Mouse (Mus musculus): ENCODE measurements around the gene Parm1. TPM values are rescaled to one million over a fixed set of nuclear protein-coding genes. Genes with fewer than 3 reads are reported as not detected.

Gene Parm1
- polyA plus RNA-seq, 1 experiment from 2014 or later: 5.2 TPM

- Histone ChIP-seq H3K4me2 (replicated peaks) (peak overlapping the region; percentile 95), H3K9ac (replicated peaks) (no peak overlapping the region), H3K27ac (no peak overlapping the region), H3K36me3 (no peaks in the 10 kb centered on the region), H3K9me3 (no peaks in the 10 kb centered on the region), H3K4me3 (replicated peaks) (peak overlapping the region; percentile 54), H3K27me3 (peaks cover 15% of the 10 kb centered on the region), H3K4me1 (replicated peaks) (peaks cover 20% of the 10 kb centered on the region)
- ATAC-seq: no peak
- 34% methylated on average over 7 of the region's 7 CpGs for WGBS
These were observed 1.5 kb downstream of the Parm1 start for GRCm38 (mm10) chr5:91518946-91519345.

DNA sequence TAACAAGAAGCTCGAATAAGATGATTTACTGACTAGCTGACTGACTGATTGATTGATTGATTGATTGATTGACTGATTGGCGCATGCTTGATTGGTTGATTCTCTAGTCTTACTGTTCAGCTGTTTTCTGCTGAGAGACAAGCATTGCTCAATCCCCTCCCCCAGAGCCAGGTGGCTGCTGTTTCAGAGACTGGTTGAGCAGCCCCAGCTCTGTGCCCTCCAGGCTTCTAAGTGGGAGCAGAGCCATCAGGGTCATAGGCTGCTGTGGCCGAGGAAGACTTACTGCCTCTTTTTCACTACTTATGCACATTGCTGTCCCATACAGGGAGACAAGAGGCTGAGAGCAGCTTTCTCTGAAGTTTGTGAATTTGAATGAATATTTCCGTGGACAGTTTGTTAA is 2.1 kb downstream of the Parm1 start:
- Histone ChIP-seq H3K36me3 (no peaks in the 10 kb centered on the region), H3K9me3 (no peaks in the 10 kb centered on the region), H3K9ac (replicated peaks) (no peak overlapping the region), H3K4me1 (replicated peaks) (peaks cover 20% of the 10 kb centered on the region), H3K27me3 (peaks cover 15% of the 10 kb centered on the region), H3K27ac (no peak overlapping the region), H3K4me3 (replicated peaks) (peak overlapping the region; percentile 11; the same call in 1 of the 2 replicates), H3K4me2 (replicated peaks) (peak overlapping the region; percentile 19; the same call in 1 of the 2 replicates)
- ATAC-seq: no peak
- 54% methylated on average over 4 of the region's 4 CpGs for WGBS

DNA sequence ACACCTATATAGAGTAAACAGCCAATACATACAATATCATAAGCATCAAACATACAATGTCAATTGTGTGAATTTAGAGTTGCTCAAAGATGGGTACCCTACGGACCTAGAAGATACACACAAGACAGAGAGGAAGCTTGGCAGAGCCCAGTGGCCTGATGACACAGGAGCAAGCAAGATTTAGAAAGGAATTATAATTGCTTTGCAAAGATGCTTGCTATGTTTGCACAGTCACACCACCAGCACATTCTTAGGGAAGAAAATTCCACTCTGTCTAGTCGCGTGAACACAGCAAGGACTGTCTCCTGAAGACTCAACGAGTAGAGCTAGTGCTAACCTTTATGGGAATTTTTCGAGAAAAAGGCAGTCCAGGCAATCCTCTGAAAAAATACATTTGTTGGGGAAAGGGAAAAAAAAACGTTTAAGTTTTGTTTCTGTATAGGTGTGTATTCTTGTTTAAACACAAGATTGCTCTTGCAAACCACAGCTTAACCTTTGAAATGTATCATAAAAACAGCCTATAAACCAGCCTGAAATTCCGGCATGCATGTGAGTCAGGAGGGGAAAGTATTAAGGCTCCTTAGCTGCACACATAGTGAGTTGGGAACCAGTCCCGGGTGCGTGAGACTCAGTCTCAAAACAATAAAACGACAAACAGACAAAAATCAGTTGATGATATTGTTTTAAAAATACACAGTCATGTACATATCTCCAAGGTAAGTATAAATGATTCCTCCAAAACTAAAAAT is 15.5 kb downstream of the Parm1 start:
- H3K9me3 ChIP-seq: no peaks in the 10 kb centered on the region
- no peak overlapping the region for H3K4me3 ChIP-seq (replicated peaks)
- no peak overlapping the region for H3K9ac ChIP-seq (replicated peaks)
- H3K27ac ChIP-seq: no peak overlapping the region
- H3K4me1 ChIP-seq (replicated peaks): no peaks in the 10 kb centered on the region
- H3K36me3 ChIP-seq: no peaks in the 10 kb centered on the region
- no peak overlapping the region for H3K4me2 ChIP-seq (replicated peaks)
- no peak for ATAC-seq
- WGBS: 86% methylated on average over 10 of the region's 10 CpGs
- no peaks in the 10 kb centered on the region for H3K27me3 ChIP-seq

GRCm38 (mm10) chr5:91559071-91559610 is 41.7 kb downstream of the Parm1 start:
- no peaks in the 10 kb centered on the region for H3K9me3 ChIP-seq
- ATAC-seq: no peak
- H3K4me3 ChIP-seq (replicated peaks): no peak overlapping the region
- no peak overlapping the region for H3K4me2 ChIP-seq (replicated peaks)
- H3K9ac ChIP-seq (replicated peaks): no peak overlapping the region
- no peaks in the 10 kb centered on the region for H3K27me3 ChIP-seq
- H3K4me1 ChIP-seq (replicated peaks): no peaks in the 10 kb centered on the region
- H3K36me3 ChIP-seq: no peaks in the 10 kb centered on the region
- 85% methylated on average over 7 of the region's 7 CpGs for WGBS
- no peak overlapping the region for H3K27ac ChIP-seq

DNA sequence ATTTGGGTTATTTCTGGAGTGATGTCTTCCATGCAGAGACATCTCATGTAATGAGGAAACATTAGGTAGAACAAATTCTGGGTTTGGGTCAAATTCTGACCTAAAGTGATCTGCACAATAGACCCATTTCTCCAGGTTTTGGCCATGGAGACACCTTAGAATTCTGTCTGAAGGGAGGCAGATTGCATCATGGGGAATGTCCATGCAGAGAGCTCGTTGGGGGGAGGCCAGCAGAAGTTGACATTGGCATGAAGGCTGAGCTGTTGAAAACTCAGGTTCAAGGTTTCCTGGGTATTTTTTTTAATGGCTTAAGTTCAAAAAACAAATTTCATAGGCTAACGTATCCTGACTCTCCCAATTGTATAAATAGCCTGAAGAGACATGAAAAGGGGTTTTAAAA is 42.3 kb downstream of the Parm1 start:
- no peak for ATAC-seq
- Histone ChIP-seq H3K27ac (no peak overlapping the region), H3K4me3 (replicated peaks) (no peak overlapping the region), H3K4me2 (replicated peaks) (no peak overlapping the region), H3K36me3 (no peaks in the 10 kb centered on the region), H3K4me1 (replicated peaks) (no peaks in the 10 kb centered on the region), H3K9ac (replicated peaks) (no peak overlapping the region), H3K9me3 (no peaks in the 10 kb centered on the region), H3K27me3 (no peaks in the 10 kb centered on the region)
- 73% methylated on average over 2 of the region's 2 CpGs for WGBS

GRCm38 (mm10) chr5:91561394-91561793 is 44.0 kb downstream of the Parm1 start:
- no peak overlapping the region for H3K4me2 ChIP-seq (replicated peaks)
- ATAC-seq: no peak

GRCm38 (mm10) chr5:91562486-91562885 is 45.1 kb downstream of the Parm1 start:
- Histone ChIP-seq H3K9me3 (no peaks in the 10 kb centered on the region), H3K36me3 (no peaks in the 10 kb centered on the region), H3K4me2 (replicated peaks) (no peak overlapping the region), H3K27me3 (no peaks in the 10 kb centered on the region), H3K4me1 (replicated peaks) (no peaks in the 10 kb centered on the region), H3K4me3 (replicated peaks) (no peak overlapping the region), H3K9ac (replicated peaks) (no peak overlapping the region), H3K27ac (no peak overlapping the region)
- 86% methylated on average over 7 of the region's 7 CpGs for WGBS
- ATAC-seq: no peak

More at GRCm38 (mm10) chr5:91561394-91561793, 44.0 kb downstream of the Parm1 start:
- Histone ChIP-seq H3K27ac (no peak overlapping the region), H3K27me3 (no peaks in the 10 kb centered on the region), H3K9me3 (no peaks in the 10 kb centered on the region), H3K4me1 (replicated peaks) (no peaks in the 10 kb centered on the region), H3K4me3 (replicated peaks) (no peak overlapping the region), H3K9ac (replicated peaks) (no peak overlapping the region), H3K36me3 (no peaks in the 10 kb centered on the region)
- 78% methylated on average over 3 of the region's 3 CpGs for WGBS

- H3K9me3 ChIP-seq: no peaks in the 10 kb centered on the region
- no peak for ATAC-seq
- H3K27ac ChIP-seq: no peak overlapping the region
- no peak overlapping the region for H3K9ac ChIP-seq (replicated peaks)
- WGBS: 87% methylated on average over 3 of the region's 3 CpGs
- no peak overlapping the region for H3K4me3 ChIP-seq (replicated peaks)
- no peaks in the 10 kb centered on the region for H3K27me3 ChIP-seq
- H3K4me2 ChIP-seq (replicated peaks): no peak overlapping the region
- no peaks in the 10 kb centered on the region for H3K4me1 ChIP-seq (replicated peaks)
- H3K36me3 ChIP-seq: no peaks in the 10 kb centered on the region
These were observed 46.6 kb downstream of the Parm1 start for GRCm38 (mm10) chr5:91564054-91564453.

DNA sequence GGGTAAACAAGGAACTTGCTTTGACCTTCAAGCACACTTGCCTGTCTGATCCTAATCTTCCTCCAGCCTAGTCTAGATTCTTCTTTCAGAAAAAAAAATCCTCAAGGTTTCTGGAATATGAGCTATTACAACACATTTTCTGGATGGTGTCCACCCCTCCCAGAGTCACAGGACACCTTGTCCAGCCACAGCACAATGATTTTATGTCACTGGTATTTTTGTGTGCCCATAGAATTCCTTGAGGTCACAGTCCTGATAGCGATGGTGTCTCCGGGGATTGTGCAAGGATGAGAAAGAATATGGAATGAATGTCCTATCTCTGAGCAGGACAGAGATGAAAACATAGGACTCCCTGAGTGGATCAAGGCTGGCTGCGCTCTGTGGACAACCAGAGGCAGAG is 48.0 kb downstream of the Parm1 start:
- no peak overlapping the region for H3K4me2 ChIP-seq (replicated peaks)
- H3K9me3 ChIP-seq: no peaks in the 10 kb centered on the region
- no peak for ATAC-seq
- no peak overlapping the region for H3K9ac ChIP-seq (replicated peaks)
- no peaks in the 10 kb centered on the region for H3K4me1 ChIP-seq (replicated peaks)
- WGBS: 91% methylated on average over 3 of the region's 3 CpGs
- no peak overlapping the region for H3K4me3 ChIP-seq (replicated peaks)
- no peaks in the 10 kb centered on the region for H3K27me3 ChIP-seq
- no peak overlapping the region for H3K27ac ChIP-seq
- no peaks in the 10 kb centered on the region for H3K36me3 ChIP-seq

GRCm38 (mm10) chr5:91566591-91566990 is 49.2 kb downstream of the Parm1 start:
- Histone ChIP-seq H3K4me3 (replicated peaks) (no peak overlapping the region), H3K4me2 (replicated peaks) (no peak overlapping the region), H3K4me1 (replicated peaks) (no peaks in the 10 kb centered on the region), H3K9ac (replicated peaks) (no peak overlapping the region), H3K9me3 (no peaks in the 10 kb centered on the region), H3K27me3 (no peaks in the 10 kb centered on the region), H3K27ac (no peak overlapping the region), H3K36me3 (no peaks in the 10 kb centered on the region)
- WGBS: 84% methylated on average over 3 of the region's 3 CpGs
- ATAC-seq: no peak

GRCm38 (mm10) chr5:91574211-91574610 is 56.8 kb downstream of the Parm1 start:
- no peak overlapping the region for H3K4me3 ChIP-seq (replicated peaks)
- no peak overlapping the region for H3K27ac ChIP-seq
- H3K4me2 ChIP-seq (replicated peaks): no peak overlapping the region
- ATAC-seq: no peak
- no peak overlapping the region for H3K9ac ChIP-seq (replicated peaks)
- H3K9me3 ChIP-seq: no peaks in the 10 kb centered on the region
- H3K4me1 ChIP-seq (replicated peaks): no peaks in the 10 kb centered on the region
- 50% methylated on average over 2 of the region's 2 CpGs for WGBS
- H3K27me3 ChIP-seq: no peaks in the 10 kb centered on the region
- H3K36me3 ChIP-seq: no peaks in the 10 kb centered on the region

GRCm38 (mm10) chr5:91578924-91579323 is 61.5 kb downstream of the Parm1 start:
- no peaks in the 10 kb centered on the region for H3K4me1 ChIP-seq (replicated peaks)
- H3K4me2 ChIP-seq (replicated peaks): no peak overlapping the region
- H3K4me3 ChIP-seq (replicated peaks): no peak overlapping the region
- H3K9ac ChIP-seq (replicated peaks): no peak overlapping the region
- H3K27ac ChIP-seq: no peak overlapping the region
- no peak for ATAC-seq
- no peaks in the 10 kb centered on the region for H3K9me3 ChIP-seq
- H3K36me3 ChIP-seq: no peaks in the 10 kb centered on the region
- 82% methylated on average over 7 of the region's 7 CpGs for WGBS
- H3K27me3 ChIP-seq: no peaks in the 10 kb centered on the region

- no peak overlapping the region for H3K4me2 ChIP-seq (replicated peaks)
- WGBS: 91% methylated on average over 4 of the region's 4 CpGs
- no peak overlapping the region for H3K4me3 ChIP-seq (replicated peaks)
- no peak overlapping the region for H3K27ac ChIP-seq
- H3K9ac ChIP-seq (replicated peaks): no peak overlapping the region
- no peaks in the 10 kb centered on the region for H3K27me3 ChIP-seq
- H3K36me3 ChIP-seq: no peaks in the 10 kb centered on the region
- ATAC-seq: no peak
- H3K9me3 ChIP-seq: no peaks in the 10 kb centered on the region
- no peaks in the 10 kb centered on the region for H3K4me1 ChIP-seq (replicated peaks)
These were observed 64.4 kb downstream of the Parm1 start for GRCm38 (mm10) chr5:91581799-91582198.
